Mouse (Mus musculus) CH12.LX (cell line): Measurements from ENCODE around the gene Itpr3. TPM values are rescaled to one million over a fixed set of nuclear protein-coding genes. Genes with fewer than 3 reads are reported as not detected.

Experiments
- DNase-seq: peaks from one replicate; pipeline ENCODE4 v3.0.0-alpha.2; 2013; ENCODE audit errors: extremely low read depth
- H3K27ac ChIP-seq: 2 replicates; pipeline ENCODE4 v1.5.1; 2012; ENCODE audit warnings: low read depth, mild to moderate bottlenecking, control low read depth, moderate library complexity; ENCODE audit not compliant: insufficient read depth
- H3K27me3 ChIP-seq: replicated peaks from 2 replicates; pipeline ENCODE3; 2012; ENCODE audit warnings: inconsistent platforms
- H3K36me3 ChIP-seq, 2 experiments: replicated peaks in 1 of 2; 2 replicates each; pipeline versions ENCODE3 to v1.6.1; 2012; ENCODE audit warnings: inconsistent platforms in 1 of 2, low read length in 1 of 2, mild to moderate bottlenecking in 1 of 2, mixed read lengths in 1 of 2, moderate library complexity in 1 of 2; ENCODE audit not compliant: control insufficient read depth in 1 of 2, insufficient read depth in 1 of 2
- H3K4me1 ChIP-seq, 2 experiments: 2 replicates each; pipeline ENCODE4 v1.6.1; 2012; ENCODE audit warnings: inconsistent platforms in 1 of 2, moderate library complexity in 1 of 2; ENCODE audit not compliant: insufficient read depth in 2 of 2, control insufficient read depth in 1 of 2
- H3K4me2 ChIP-seq: 2 replicates; pipeline ENCODE4 v1.6.1; 2012; ENCODE audit warnings: low read depth, mild to moderate bottlenecking, control low read depth; ENCODE audit not compliant: poor library complexity, insufficient read depth, severe bottlenecking
- H3K4me3 ChIP-seq, 3 experiments: fragments of 150-350 bp in 1 of 3; sonication (generic) in 1 of 3; replicated peaks in 1 of 3; 2 replicates each; pipeline versions ENCODE3 to v1.5.1; 2011 to 2012; ENCODE audit warnings: low read depth in 2 of 3, low read length in 2 of 3, mild to moderate bottlenecking in 2 of 3, moderate library complexity in 2 of 3, control low read depth in 1 of 3, improper control_type of control experiment in 1 of 3, inconsistent platforms in 1 of 3, mixed read lengths in 1 of 3; ENCODE audit not compliant: poor library complexity in 1 of 3
- H3K79me2 ChIP-seq: replicated peaks from 2 replicates; pipeline ENCODE4 v1.6.1; 2012; ENCODE audit warnings: mild to moderate bottlenecking, moderate library complexity; ENCODE audit not compliant: control insufficient read depth, poor library complexity, insufficient read depth, severe bottlenecking; ENCODE audit errors: extremely low read depth
- H3K9ac ChIP-seq: 2 replicates; pipeline ENCODE4 v1.6.1; 2012; ENCODE audit warnings: low read depth, mild to moderate bottlenecking, control low read depth, moderate library complexity; ENCODE audit not compliant: insufficient read depth
- H3K9me3 ChIP-seq: replicated peaks from 2 replicates; pipeline ENCODE3; 2012; ENCODE audit warnings: low read length, inconsistent platforms, mixed read lengths
- BHLHE40 ChIP-seq: IDR thresholded peaks from 2 replicates; pipeline ENCODE4 v1.6.1; 2011; ENCODE audit warnings: mild to moderate bottlenecking, low read depth, low read length, improper control_type of control experiment
- CHD1 ChIP-seq: IDR thresholded peaks from 2 replicates; pipeline ENCODE4 v1.6.1; 2012; ENCODE audit warnings: low read depth, low read length, improper control_type of control experiment, inconsistent platforms
- CTCF ChIP-seq, 2 experiments: IDR thresholded peaks in 1 of 2; conservative IDR thresholded peaks in 1 of 2; 2 replicates each; pipeline ENCODE4 v1.5.1; 2011 to 2012; ENCODE audit warnings: low read depth in 2 of 2, low read length in 2 of 2, improper control_type of control experiment in 1 of 2, inconsistent platforms in 1 of 2, mild to moderate bottlenecking in 1 of 2, moderate library complexity in 1 of 2
- E2F4 ChIP-seq: IDR thresholded peaks from 2 replicates; pipeline ENCODE4 v1.6.1; 2011; ENCODE audit warnings: low read depth, low read length, improper control_type of control experiment; ENCODE audit not compliant: insufficient replicate concordance
- ELF1 ChIP-seq: IDR thresholded peaks from 2 replicates; pipeline ENCODE4 v1.6.1; 2014; ENCODE audit warnings: low read depth, mild to moderate bottlenecking, inconsistent platforms, low read length, improper control_type of control experiment
- ETS1 ChIP-seq: conservative IDR thresholded peaks from 2 replicates; pipeline ENCODE4 v1.6.1; 2012; ENCODE audit warnings: low read depth, mild to moderate bottlenecking, inconsistent platforms, low read length, improper control_type of control experiment, moderate library complexity
- HCFC1 ChIP-seq: IDR thresholded peaks from 2 replicates; pipeline ENCODE4 v1.6.1; 2012; ENCODE audit warnings: low read depth, mild to moderate bottlenecking, inconsistent platforms, low read length, improper control_type of control experiment
- JUN ChIP-seq: IDR thresholded peaks from 2 replicates; pipeline ENCODE4 v1.6.1; 2011; ENCODE audit warnings: low read depth, mild to moderate bottlenecking, low read length, improper control_type of control experiment, moderate library complexity; ENCODE audit not compliant: insufficient read depth
- JUND ChIP-seq: conservative IDR thresholded peaks from 2 replicates; pipeline ENCODE4 v1.6.1; 2011; ENCODE audit warnings: low read depth, low read length, improper control_type of control experiment
- MEF2A ChIP-seq: IDR thresholded peaks from 2 replicates; pipeline ENCODE4 v1.6.1; 2014; ENCODE audit warnings: low read depth, mild to moderate bottlenecking, inconsistent platforms, low read length, improper control_type of control experiment, borderline replicate concordance
- PAX5 ChIP-seq: IDR thresholded peaks from 2 replicates; pipeline ENCODE4 v1.6.1; 2012; ENCODE audit warnings: low read length, inconsistent platforms, mixed read lengths
- POLR2A ChIP-seq: IDR thresholded peaks from 2 replicates; pipeline ENCODE4 v1.6.1; 2011; ENCODE audit warnings: low read depth, mild to moderate bottlenecking, improper control_type of control experiment, low read length
- RAD21 ChIP-seq: IDR thresholded peaks from 2 replicates; pipeline ENCODE4 v1.6.1; 2011; ENCODE audit warnings: low read depth, mild to moderate bottlenecking, low read length, improper control_type of control experiment, moderate library complexity
- SIN3A ChIP-seq: IDR thresholded peaks from 2 replicates; pipeline ENCODE4 v1.6.1; 2012; ENCODE audit warnings: low read length, improper control_type of control experiment, inconsistent platforms
- ZKSCAN1 ChIP-seq: IDR thresholded peaks from 2 replicates; pipeline ENCODE4 v1.6.1; 2012; ENCODE audit warnings: low read depth, inconsistent platforms, low read length, improper control_type of control experiment, borderline replicate concordance
- ZNF384 ChIP-seq: IDR thresholded peaks from 2 replicates; pipeline ENCODE4 v1.6.1; 2012; ENCODE audit warnings: low read depth, low read length, improper control_type of control experiment, inconsistent platforms
- dilution Hi-C: fragments of 300-500 bp; cut with MboI; formaldehyde crosslinking; loops from 2 replicates; pipeline ENCODE4 v1.14.3; 2020; ENCODE audit warnings: low sequenced_read_pairs; ENCODE audit not compliant: extremely low pct_unique_long_range_greater_than_20kb, extremely low pct_ligation_motif_present
- in situ Hi-C: fragments of 300-500 bp; cut with MboI; formaldehyde crosslinking; loops from 3 replicates; pipeline ENCODE4 v1.14.3; 2019; ENCODE audit warnings: low sequenced_read_pairs, low pct_ligation_motif_present, low pct_unique_long_range_greater_than_20kb, mixed read lengths
- polyA plus RNA-seq: library from polyadenylated mRNA; unstranded; fragments of >175 nt; gene quantifications from 2 replicates; pipeline ENCODE4 v1.2.1, GENCODE M21; 2012; ENCODE audit warnings: low read depth; ENCODE audit not compliant: insufficient read length
- total RNA-seq, 2 experiments: library from RNA; depleted of rRNA; stranded (reverse); fragments of 300-350 nt in 1 of 2; fragments of >200 nt in 1 of 2; gene quantifications; 2 replicates each; pipeline ENCODE4 v1.2.3; 2012 to 2014

Itpr3 gene
- total and polyA plus RNA-seq, 3 experiments, result 2.5 to 11.3 (median 9.5) TPM

DNA sequence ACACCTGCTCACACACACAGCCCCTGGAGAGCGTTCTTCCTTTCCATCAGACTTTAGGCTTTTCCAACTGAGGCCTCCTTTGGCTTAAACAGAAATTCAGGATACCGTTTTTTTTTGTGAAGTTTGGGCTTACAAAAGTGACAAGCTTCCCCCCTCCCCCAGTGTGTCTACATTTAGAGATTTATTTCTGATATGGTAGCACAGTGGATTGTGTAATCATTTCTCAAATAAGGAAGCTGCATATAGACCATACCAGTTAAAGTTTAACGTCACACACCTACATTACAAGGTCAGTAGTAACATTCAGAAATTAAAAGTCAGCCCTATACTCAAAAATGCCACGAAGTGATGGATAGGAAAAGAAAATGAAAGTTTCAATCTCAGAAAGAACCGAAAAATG, 24.8 kb downstream of the Itpr3 start:
- no peak overlapping the region for H3K27ac ChIP-seq
- H3K4me3 ChIP-seq, result no peak overlapping the region
- no peak overlapping the region for H3K4me2 ChIP-seq
- no peak overlapping the region for H3K9ac ChIP-seq
- no peaks in the 10 kb centered on the region for H3K27me3 ChIP-seq
- peaks cover 3 to 11% of the 10 kb centered on the region in 2 experiments; a peak in 3 of 4 replicates for H3K4me1 ChIP-seq
- TF ChIP-seq CTCF (conservative IDR thresholded peaks at IDR 0.05 in 1 of 2, IDR thresholded peaks at IDR 0.05 in 1 of 2; ENCODE audit: low read depth in 2 of 2, low read length in 2 of 2), result no peak
- no peak for TF ChIP-seq POLR2A
- no peak for TF ChIP-seq JUN
- TF ChIP-seq, all 38 proteins: peak for 0
- Histone ChIP-seq H3K79me2 (no peaks in the 10 kb centered on the region), H3K36me3 (peaks cover 7 to 37% of the 10 kb centered on the region in 2 experiments), H3K9me3 (peaks cover 9% of the 10 kb centered on the region)
- in situ Hi-C loops (loop anchor here (10.0 kb wide), 1 partner anchor 47 kb away; no protein-coding TSS in a partner anchor), dilution Hi-C loops (no loop called here)
- DNase-seq, result no peak

GRCm38 (mm10) chr17:27082796-27083195, 25.7 kb downstream of the Itpr3 start:
- H3K4me2 ChIP-seq, result no peak overlapping the region
- no peak overlapping the region for H3K27ac ChIP-seq
- no peak for TF ChIP-seq PAX5
- no peak for TF ChIP-seq E2F4
- no peak for TF ChIP-seq ETS1
- TF ChIP-seq JUN, result no peak
- no peak for TF ChIP-seq BHLHE40
- TF ChIP-seq CHD1, result no peak
- no peak for TF ChIP-seq JUND
- no peak for TF ChIP-seq HCFC1
- TF ChIP-seq ELF1, result no peak
- no peak for TF ChIP-seq RAD21
- TF ChIP-seq ZNF384, result no peak
- TF ChIP-seq SIN3A, result no peak
- TF ChIP-seq ZKSCAN1, result no peak
- H3K9ac ChIP-seq, result no peak overlapping the region
- DNase-seq, result no peak
- H3K27me3 ChIP-seq, result no peaks in the 10 kb centered on the region
- H3K36me3 ChIP-seq, result peaks cover 4 to 39% of the 10 kb centered on the region in 2 experiments
- no peak overlapping the region for H3K4me3 ChIP-seq
- H3K4me1 ChIP-seq, result peaks cover 3 to 16% of the 10 kb centered on the region in 2 experiments; a peak in 3 of 4 replicates
- peaks cover 2% of the 10 kb centered on the region for H3K9me3 ChIP-seq
- dilution Hi-C loops, result no loop called here
- in situ Hi-C loops, result loop anchor here (10.0 kb wide), 1 partner anchor 48 kb away; no protein-coding TSS in a partner anchor
- no peaks in the 10 kb centered on the region for H3K79me2 ChIP-seq

GRCm38 (mm10) chr17:27083601-27084000, 26.5 kb downstream of the Itpr3 start:
- dilution Hi-C loops (no loop called here), in situ Hi-C loops (loop anchor here (10.0 kb wide), 1 partner anchor 49 kb away; no protein-coding TSS in a partner anchor)
- peaks cover 3 to 18% of the 10 kb centered on the region in 2 experiments; a peak in 3 of 4 replicates for H3K4me1 ChIP-seq
- no peak for TF ChIP-seq MEF2A
- no peak for DNase-seq
- H3K79me2 ChIP-seq, result no peaks in the 10 kb centered on the region
- no peaks in the 10 kb centered on the region for H3K9me3 ChIP-seq
- H3K9ac ChIP-seq, result no peak overlapping the region
- H3K4me3 ChIP-seq, result no peak overlapping the region
- no peaks in the 10 kb centered on the region for H3K27me3 ChIP-seq
- H3K4me2 ChIP-seq, result no peak overlapping the region
- H3K36me3 ChIP-seq, result peaks cover 4 to 42% of the 10 kb centered on the region in 2 experiments
- no peak overlapping the region for H3K27ac ChIP-seq
